Mouse (Mus musculus): Measurements from ENCODE around the gene Hnf1a.

DNA sequence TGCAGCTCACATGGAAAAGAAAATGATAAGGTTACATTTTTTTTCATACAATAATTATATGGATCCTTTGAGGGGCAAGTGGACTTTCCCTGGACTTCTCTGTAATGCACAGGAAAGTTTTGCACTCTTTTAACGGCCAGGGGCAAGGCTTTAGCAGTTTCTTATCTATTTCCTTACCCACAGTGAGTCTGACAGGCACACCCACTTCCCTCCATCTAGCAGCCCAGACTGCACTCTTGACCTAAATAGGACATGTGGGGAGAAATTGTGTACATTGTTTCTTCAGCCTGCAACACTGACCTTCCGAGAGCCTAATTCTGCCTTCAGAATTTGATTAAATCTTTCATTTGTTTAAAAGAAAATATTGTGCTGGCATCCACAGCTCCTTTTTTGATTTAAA lies 47.4 kb upstream of the Hnf1a start:
- TF ChIP-seq EP300 (IDR thresholded peaks at IDR 0.05; ENCODE audit: low read depth), result no peak
- TF ChIP-seq CTCF (IDR thresholded peaks at IDR 0.05; ENCODE audit: low read depth), result no peak
